Mouse (Mus musculus) embryonic facial prominence, embryonic 10.5 days (tissue): ENCODE measurements around the gene Dbt. TPM values are rescaled to one million over a fixed set of nuclear protein-coding genes. Genes with fewer than 3 reads are reported as not detected.

Experiments used
- polyA plus RNA-seq: library from polyadenylated mRNA; unstranded; fragments of >200 nt; fragmentation: Nextera tagmentation; extraction: Ambion mirVana; gene quantifications from 2 replicates; pipeline ENCODE4 v1.2.1, GENCODE M21; 2016

Gene Dbt
- polyA plus RNA-seq, 1 experiment from 2014 or later, result 12.3 TPM

Other genes starting within 250 kb of the Dbt start
- 16.5 and 17.6 TPM in 2 replicates for gene Cdc14a, start 89.0 kb upstream of the Dbt start, polyA plus RNA-seq
- gene Rtca, start 4.9 kb upstream of the Dbt start, polyA plus RNA-seq, result 109 and 114 TPM in 2 replicates
- gene Lrrc39, start 49.9 kb downstream of the Dbt start, polyA plus RNA-seq, result 0.70 and 0.75 TPM in 2 replicates
- 38.5 and 39.6 TPM in 2 replicates for gene Sass6, start 81.9 kb downstream of the Dbt start, polyA plus RNA-seq
- 24.7 and 24.9 TPM in 2 replicates for gene Trmt13, start 101.5 kb downstream of the Dbt start, polyA plus RNA-seq
- gene Mfsd14a, start 149.6 kb downstream of the Dbt start, polyA plus RNA-seq, result 80.7 and 87.8 TPM in 2 replicates
- not detected in 2 replicates for gene Gm43191, start 168.2 kb downstream of the Dbt start, polyA plus RNA-seq
- gene Slc35a3, start 199.8 kb downstream of the Dbt start, polyA plus RNA-seq, result 7.8 and 8.7 TPM in 2 replicates